In genomic region chr4:128961301-128962028, GRCm38 (mm10) we compare ENCODE assay signal across 8 mouse cellular contexts. TPM values are rescaled to one million over a fixed set of nuclear protein-coding genes. Genes with fewer than 3 reads are reported as not detected.
DNase-seq lines count a peak whose midpoint lies in the region; ATAC-seq and TF ChIP-seq lines count a peak whose summit lies in the region.

No protein-coding gene starts in this region.

- H3K27ac ChIP-seq in intestine, postnatal 0 days (ENCODE audit: low read depth, low read length) = no peak overlapping the region
- H3K27ac ChIP-seq in neural tube, embryonic 13.5 days (replicated peaks) = no peak overlapping the region

- WGBS in intestine, postnatal 0 days = 14% methylated on average over 16 of the region's 16 CpGs
- 3% methylated on average over 16 of the region's 16 CpGs for WGBS in neural tube, embryonic 13.5 days

- H3K4me2 ChIP-seq in intestine, postnatal 0 days (replicated peaks; ENCODE audit: low read depth) = peak overlapping the region; percentile 85
- peak overlapping the region; percentile 75 for H3K4me2 ChIP-seq in neural tube, embryonic 13.5 days

- peak overlapping the region; percentile 94 for H3K4me3 ChIP-seq in megakaryocyte, embryonic 14.5 days (replicated peaks)
- H3K4me3 ChIP-seq in intestine, postnatal 0 days (ENCODE audit: low read depth, low read length) = peak overlapping the region; percentile 72
- peak overlapping the region; percentile 64 for H3K4me3 ChIP-seq in neural tube, embryonic 13.5 days

- H3K4me1 ChIP-seq in megakaryocyte, embryonic 14.5 days = peaks cover 59% of the 10 kb centered on the region
- H3K4me1 ChIP-seq in intestine, postnatal 0 days (replicated peaks; ENCODE audit: control insufficient read depth, insufficient read depth, low read length) = 0 out of 2 replicates have a peak, but pooled peaks cover 2% of the 10 kb centered on the region
- peaks cover 43% of the 10 kb centered on the region for H3K4me1 ChIP-seq in neural tube, embryonic 13.5 days (replicated peaks)

- peak; percentile 41 to 74 for DNase-seq in adrenal gland, adult (ENCODE audit: inconsistent age in 2 of 2, low spot score in 1 of 2)
- no peak for DNase-seq in adrenal gland, postnatal 25 days
- DNase-seq in ovary, adult 18-20 months (ENCODE audit: low spot score) = no peak
- DNase-seq in layer of hippocampus, adult 9-11 months = no peak

- peak overlapping the region; percentile 52 for H3K9ac ChIP-seq in intestine, postnatal 0 days (ENCODE audit: low read depth, low read length)
- peak overlapping the region; percentile 87 for H3K9ac ChIP-seq in neural tube, embryonic 13.5 days

- ATAC-seq in megakaryocyte, adult 5-6 weeks (ENCODE audit: poor library complexity, severe bottlenecking) = no peak
- no peak for ATAC-seq in intestine, postnatal 0 days
- ATAC-seq in neural tube, embryonic 13.5 days (ENCODE audit: low read depth) = no peak

- peaks cover 3% of the 10 kb centered on the region for H3K36me3 ChIP-seq in megakaryocyte, embryonic 14.5 days (replicated peaks; ENCODE audit: low read length)
- no peaks in the 10 kb centered on the region for H3K36me3 ChIP-seq in intestine, postnatal 0 days (ENCODE audit: control insufficient read depth, insufficient read depth)
- H3K36me3 ChIP-seq in neural tube, embryonic 13.5 days = no peaks in the 10 kb centered on the region

- peaks cover 51% of the 10 kb centered on the region for H3K27me3 ChIP-seq in megakaryocyte, embryonic 14.5 days (replicated peaks)
- 0 out of 2 replicates have a peak, but pooled peaks cover 2% of the 10 kb centered on the region for H3K27me3 ChIP-seq in intestine, postnatal 0 days (replicated peaks; ENCODE audit: control insufficient read depth, insufficient read depth, low read length)
- peaks cover 6% of the 10 kb centered on the region; the same call in 1 of the 2 replicates for H3K27me3 ChIP-seq in neural tube, embryonic 13.5 days

- no peak for TF ChIP-seq CTCF in intestine, postnatal 0 days (IDR thresholded peaks at IDR 0.05; ENCODE audit: low read depth)

- no peaks in the 10 kb centered on the region for H3K9me3 ChIP-seq in megakaryocyte, embryonic 14.5 days
- H3K9me3 ChIP-seq in intestine, postnatal 0 days (ENCODE audit: control insufficient read depth) = no peaks in the 10 kb centered on the region
- no peaks in the 10 kb centered on the region for H3K9me3 ChIP-seq in neural tube, embryonic 13.5 days

RNA-seq across cellular contexts. Expression of gene Azin2, which starts 0.8 kb away (rescaled TPM):
- total RNA-seq in adrenal gland, postnatal 25 days (2021) = 36.0 and 44.8 TPM in 2 replicates
- 7.6 and 12.2 TPM in 2 replicates for polyA plus RNA-seq in megakaryocyte, embryonic 14.5 days (2012; ENCODE audit: insufficient read depth, low replicate concordance)
- 0.25 and 0.38 TPM in 2 replicates for total RNA-seq in megakaryocyte, adult 5-6 weeks (2015)
- 0.29 and 1.5 TPM in 2 replicates for total RNA-seq in megakaryocyte, adult 5-6 weeks (2017)
- polyA plus RNA-seq in intestine, postnatal 0 days (2015; fragmentation: Nextera tagmentation; extraction: Ambion mirVana) = 13.1 and 13.3 TPM in 2 replicates
- polyA plus RNA-seq in neural tube, embryonic 13.5 days (2015; fragmentation: Nextera tagmentation; extraction: Ambion mirVana) = 14.3 and 16.9 TPM in 2 replicates

RNA-seq across cellular contexts. Expression of gene Ak2, which starts 30.3 kb away (rescaled TPM):
- 121 and 128 TPM in 2 replicates for total RNA-seq in adrenal gland, postnatal 25 days (2021)
- polyA plus RNA-seq in megakaryocyte, embryonic 14.5 days (2012; ENCODE audit: insufficient read depth, low replicate concordance) = 29.1 and 128 TPM in 2 replicates
- total RNA-seq in megakaryocyte, adult 5-6 weeks (2015) = 41.2 and 48.0 TPM in 2 replicates
- total RNA-seq in megakaryocyte, adult 5-6 weeks (2017) = 69.0 and 71.2 TPM in 2 replicates
- polyA plus RNA-seq in intestine, postnatal 0 days (2015; fragmentation: Nextera tagmentation; extraction: Ambion mirVana) = 538 and 552 TPM in 2 replicates
- 89.3 and 92.9 TPM in 2 replicates for polyA plus RNA-seq in neural tube, embryonic 13.5 days (2015; fragmentation: Nextera tagmentation; extraction: Ambion mirVana)

Comparison
In these comparisons a context has a peak if more than half of its experiments do, and no peak if none do; other contexts are left out.
1. DNase-seq: peak in adrenal gland, adult (2 of 2); none in adrenal gland, postnatal 25 days (single experiment), ovary, adult 18-20 months (single experiment) and layer of hippocampus, adult 9-11 months (single experiment).
2. Peak in every context shown above with its lines, with median percentiles within 50 percentile points of each other: H3K4me3 ChIP-seq.